Mouse (Mus musculus) ES-Bruce4 (cell line): ENCODE measurements around the gene Gal3st2.

ENCODE experiments used
- CTCF ChIP-seq: IDR thresholded peaks from one replicate; pipeline ENCODE4 v1.8.1; 2011; ENCODE audit warnings: low read depth, low read length
- EP300 ChIP-seq: IDR thresholded peaks from 2 replicates; pipeline ENCODE4 v1.6.1; 2011; ENCODE audit warnings: low read depth, low read length; ENCODE audit not compliant: insufficient read depth
- POLR2A ChIP-seq: IDR thresholded peaks from one replicate; pipeline ENCODE4 v1.8.1; 2011; ENCODE audit warnings: low read length; ENCODE audit not compliant: insufficient read depth

DNA sequence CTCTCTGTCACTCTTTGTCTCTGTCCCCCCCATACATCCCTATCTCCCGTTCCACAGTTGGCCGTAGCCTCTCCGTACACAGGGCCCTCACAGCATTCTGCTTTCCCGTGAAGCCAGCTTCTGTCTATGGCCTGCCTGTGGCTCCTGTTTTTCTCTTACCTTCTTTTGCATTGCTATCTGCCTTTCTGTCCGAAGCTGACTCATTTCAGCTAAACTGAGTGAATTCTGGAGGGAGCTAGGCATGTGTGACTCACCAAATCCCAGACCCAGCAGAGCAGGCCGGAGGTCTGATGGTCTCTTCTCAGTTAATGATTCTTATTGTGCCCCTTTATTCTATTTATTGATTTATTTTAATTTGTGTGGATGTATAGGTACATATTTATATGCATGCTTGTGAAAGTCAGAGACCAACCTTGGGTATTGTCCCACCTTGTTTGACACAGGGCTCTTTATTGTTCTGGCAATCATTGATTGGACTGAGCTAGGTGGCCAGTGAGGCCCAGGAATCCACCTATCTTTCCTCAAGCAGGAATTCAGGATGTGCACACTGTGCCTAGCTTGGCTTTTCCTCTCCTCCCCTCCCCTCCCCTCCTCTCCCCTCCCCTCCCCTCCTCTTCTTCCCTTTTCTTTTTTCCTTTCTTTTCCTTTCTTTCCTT lies 25.1 kb upstream of the Gal3st2 start:
- TF ChIP-seq CTCF (no peak), POLR2A (no peak), EP300 (no peak)
